Mouse (Mus musculus) heart, embryonic 14.5 days (tissue): Measurements from ENCODE around the gene Fmod. TPM values are rescaled to one million over a fixed set of nuclear protein-coding genes. Genes with fewer than 3 reads are reported as not detected.

Experiments used
- ATAC-seq: fragments of 200-750 bp; cut with Nextera tagmentation; 2 replicates; pipeline ENCODE4 v1.8.0; 2017; ENCODE audit warnings: low read depth, moderate TSS enrichment; ENCODE audit not compliant: insufficient number of reproducible peaks, insufficient read depth, low FRiP score
- H3K27ac ChIP-seq, 2 experiments: fragments of 200-500 bp in 1 of 2; fragments of 300-500 bp in 1 of 2; sonication (generic) in 1 of 2; replicated peaks in 1 of 2; 2 replicates each; pipeline ENCODE4 v1.5.1; 2012 to 2014; ENCODE audit warnings: low read depth in 2 of 2, low read length in 2 of 2, control low read depth in 1 of 2, mild to moderate bottlenecking in 1 of 2, mixed read lengths in 1 of 2; ENCODE audit not compliant: control insufficient read depth in 1 of 2, insufficient read depth in 1 of 2
- H3K27me3 ChIP-seq: fragments of 300-500 bp; sonication (generic); 2 replicates; pipeline ENCODE4 v1.6.1; 2014; ENCODE audit warnings: mild to moderate bottlenecking, low read length, control low read depth; ENCODE audit not compliant: control insufficient read depth, insufficient read depth
- H3K36me3 ChIP-seq: fragments of 300-500 bp; sonication (generic); 2 replicates; pipeline ENCODE4 v1.6.1; 2014; ENCODE audit warnings: mild to moderate bottlenecking, control low read depth, low read length, mixed read lengths; ENCODE audit not compliant: control insufficient read depth, insufficient read depth
- H3K4me1 ChIP-seq, 2 experiments: fragments of 200-500 bp in 1 of 2; fragments of 300-500 bp in 1 of 2; sonication (generic) in 1 of 2; 2 replicates each; pipeline ENCODE4 v1.6.1; 2012 to 2014; ENCODE audit warnings: low read length in 2 of 2, control low read depth in 1 of 2, mixed read lengths in 1 of 2; ENCODE audit not compliant: control insufficient read depth in 2 of 2, insufficient read depth in 2 of 2
- H3K4me2 ChIP-seq: fragments of 300-500 bp; sonication (generic); 2 replicates; pipeline ENCODE4 v1.6.1; 2014; ENCODE audit warnings: mild to moderate bottlenecking, low read length
- H3K4me3 ChIP-seq, 2 experiments: fragments of 200-500 bp in 1 of 2; fragments of 300-500 bp in 1 of 2; sonication (generic) in 1 of 2; 2 replicates each; pipeline ENCODE4 v1.5.1; 2012 to 2014; ENCODE audit warnings: low read length in 2 of 2, mild to moderate bottlenecking in 2 of 2, control low read depth in 1 of 2, low read depth in 1 of 2, moderate library complexity in 1 of 2; ENCODE audit not compliant: control insufficient read depth in 1 of 2, insufficient read depth in 1 of 2
- H3K9ac ChIP-seq: fragments of 300-500 bp; sonication (generic); 2 replicates; pipeline ENCODE4 v1.6.1; 2014; ENCODE audit warnings: mild to moderate bottlenecking, low read length
- H3K9me3 ChIP-seq: fragments of 300-500 bp; sonication (generic); 2 replicates; pipeline ENCODE4 v1.6.1; 2016; ENCODE audit warnings: low read length, control low read depth; ENCODE audit not compliant: control insufficient read depth
- WGBS: fragments of 180-500 bp; shearing (Covaris S2); extraction: QIAGEN DNeasy Blood & Tissue Kit; methylation state at CpG from one replicate; pipeline ENCODE4 v1.1.7; 2014; 5-methylcytosine and 5-hydroxymethylcytosine counted together
- polyA plus RNA-seq: library from polyadenylated mRNA; unstranded; fragments of >200 nt; fragmentation: Nextera tagmentation; extraction: Ambion mirVana; gene quantifications from 2 replicates; pipeline ENCODE4 v1.2.1, GENCODE M21; 2014

The Fmod gene
- polyA plus RNA-seq, 1 experiment from 2014 or later: 18.0 TPM

- no peaks in the 10 kb centered on the region for H3K9me3 ChIP-seq
- H3K27me3 ChIP-seq: no peaks in the 10 kb centered on the region
- H3K4me2 ChIP-seq: peak overlapping the region; percentile 42; the same call in 1 of the 2 replicates
- H3K36me3 ChIP-seq: no peaks in the 10 kb centered on the region
- H3K4me1 ChIP-seq: peaks cover 63 to 67% of the 10 kb centered on the region in 2 experiments
- 88% methylated on average over 7 of the region's 7 CpGs for WGBS
- ATAC-seq: no peak
- H3K27ac ChIP-seq: peak overlapping the region; percentile 98 to 100
- peak overlapping the region; percentile 58; the same call in 1 of the 2 replicates for H3K9ac ChIP-seq
- H3K4me3 ChIP-seq: no peak overlapping the region
These were observed 60.2 kb downstream of the Fmod start for GRCm38 (mm10) chr1:134097080-134097855.

Other genes with a start within 250 kb of the Fmod start
- 18.7 and 21.3 TPM in 2 replicates for gene Atp2b4, start 236.2 kb upstream of the Fmod start, polyA plus RNA-seq
- 0.40 and 0.47 TPM in 2 replicates for gene Optc, start 129.3 kb upstream of the Fmod start, polyA plus RNA-seq
- gene Prelp, start 115.8 kb upstream of the Fmod start, polyA plus RNA-seq: 2.1 and 2.7 TPM in 2 replicates
- gene Btg2, start 41.9 kb downstream of the Fmod start, polyA plus RNA-seq: 34.7 and 36.9 TPM in 2 replicates
- gene Chit1, start 74.0 kb downstream of the Fmod start, polyA plus RNA-seq: 0.46 and 0.96 TPM in 2 replicates
- 0.66 and 1.5 TPM in 2 replicates for gene Chil1, start 144.9 kb downstream of the Fmod start, polyA plus RNA-seq
- gene Mybph, start 156.2 kb downstream of the Fmod start, polyA plus RNA-seq: 0.12 and 0.27 TPM in 2 replicates
- gene Adora1, start 198.2 kb downstream of the Fmod start, polyA plus RNA-seq: 11.3 and 11.7 TPM in 2 replicates